Mouse (Mus musculus) thymus, adult 2 months (tissue): Measurements from ENCODE around the gene Lrrc42.

Experiments
- CTCF ChIP-seq: fragments of 200-500 bp; IDR thresholded peaks from 2 replicates; pipeline ENCODE4 v1.5.1; 2012; ENCODE audit warnings: mild to moderate bottlenecking, control low read depth, low read length, moderate library complexity, borderline replicate concordance; ENCODE audit not compliant: control insufficient read depth, poor library complexity, insufficient read depth; ENCODE audit errors: extremely low read depth
- POLR2A ChIP-seq: fragments of 200-500 bp; IDR thresholded peaks from 2 replicates; pipeline ENCODE4 v1.6.1; 2012; ENCODE audit warnings: mild to moderate bottlenecking, low read length, control low read depth, moderate library complexity; ENCODE audit not compliant: control insufficient read depth, poor library complexity, insufficient read depth; ENCODE audit errors: extremely low read depth

DNA sequence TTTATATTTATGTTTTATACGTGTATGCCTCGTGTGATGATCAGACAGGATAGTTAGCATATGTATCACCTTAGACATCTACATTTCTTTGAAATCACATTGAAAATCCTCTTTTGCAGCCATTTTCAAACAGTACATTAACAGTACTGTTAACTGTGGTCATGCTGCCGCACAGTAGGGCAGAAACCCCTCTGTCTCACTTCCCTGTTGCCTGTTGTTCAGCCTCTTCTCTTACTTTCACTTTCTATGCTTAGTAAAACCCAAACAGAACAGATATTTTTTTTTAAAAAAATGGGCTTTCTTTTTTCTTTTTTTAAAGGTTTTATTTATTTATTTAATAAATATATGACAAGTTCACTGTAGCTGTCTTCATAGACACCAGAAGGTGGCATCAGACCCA lies 59.5 kb downstream of the Lrrc42 start:
- no peak for TF ChIP-seq CTCF
- no peak for TF ChIP-seq POLR2A
